Mouse (Mus musculus): Measurements from ENCODE around the gene Saxo1. TPM values are rescaled to one million over a fixed set of nuclear protein-coding genes. Genes with fewer than 3 reads are reported as not detected.

Saxo1 gene
- polyA plus RNA-seq, 1 experiment from 2014 or later: not detected

DNA sequence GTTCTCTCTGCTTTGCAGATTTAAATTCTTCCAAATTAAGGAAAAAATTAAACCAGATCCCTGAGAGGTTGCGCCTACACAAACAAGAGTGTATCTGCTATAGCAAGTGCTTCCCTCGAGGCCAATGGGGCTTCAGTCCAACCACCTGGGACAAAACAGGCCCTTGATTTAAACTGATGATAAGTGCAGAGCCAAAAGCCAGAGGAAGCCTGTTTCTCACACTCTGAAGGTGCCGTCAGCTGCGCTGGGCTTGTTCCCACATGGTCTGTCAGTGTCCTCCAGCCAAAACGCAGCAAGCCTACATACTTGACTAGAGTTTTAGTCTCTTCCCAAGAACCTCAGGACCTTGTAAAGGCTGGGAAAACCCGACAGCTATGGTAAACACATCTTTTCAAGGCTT, 53.5 kb downstream of the Saxo1 start:
- no peak overlapping the region for H3K27ac ChIP-seq (ENCODE audit: low read length)
- no peaks in the 10 kb centered on the region for H3K4me1 ChIP-seq (ENCODE audit: control insufficient read depth, low read depth, low read length)
- H3K4me3 ChIP-seq (ENCODE audit: low read depth, low read length): no peak overlapping the region
- no peaks in the 10 kb centered on the region for H3K27me3 ChIP-seq (ENCODE audit: control insufficient read depth, insufficient read depth, low read depth, low read length)
- WGBS (ENCODE audit: insufficient replicate concordance): 65% methylated on average over 6 of the region's 6 CpGs
- no peak overlapping the region for H3K4me2 ChIP-seq (ENCODE audit: low read depth, low read length)
- no peaks in the 10 kb centered on the region for H3K36me3 ChIP-seq (ENCODE audit: control insufficient read depth, insufficient read depth)
- no peak overlapping the region for H3K9ac ChIP-seq (ENCODE audit: low read depth, low read length)
- H3K9me3 ChIP-seq (replicated peaks; ENCODE audit: control insufficient read depth, low read length): no peaks in the 10 kb centered on the region
- no peak for ATAC-seq (ENCODE audit: low read depth)

DNA sequence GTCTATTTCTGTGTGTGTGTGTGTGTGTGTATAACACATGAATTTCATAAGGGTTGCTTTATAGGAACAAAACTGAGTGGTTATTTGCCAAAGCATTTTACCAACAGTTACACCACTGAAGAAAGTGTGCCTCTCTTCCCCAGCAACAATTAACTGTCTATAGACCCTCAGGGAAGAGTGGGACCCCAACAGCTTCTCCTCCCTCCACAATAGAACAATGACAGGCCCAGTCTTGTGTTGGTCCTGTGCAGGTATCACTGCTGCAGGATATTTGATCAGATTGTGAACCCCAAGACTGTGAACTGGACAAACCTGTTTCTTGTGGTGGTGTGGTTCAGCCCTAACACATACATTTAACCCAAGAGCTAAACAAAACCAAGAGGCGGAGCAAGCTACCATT, 58.6 kb downstream of the Saxo1 start:
- Histone ChIP-seq H3K9ac (ENCODE audit: low read depth, low read length) (no peak overlapping the region), H3K27me3 (ENCODE audit: control insufficient read depth, insufficient read depth, low read depth, low read length) (no peaks in the 10 kb centered on the region), H3K27ac (ENCODE audit: low read length) (no peak overlapping the region), H3K4me1 (ENCODE audit: control insufficient read depth, low read depth, low read length) (no peaks in the 10 kb centered on the region), H3K4me2 (ENCODE audit: low read depth, low read length) (no peak overlapping the region), H3K9me3 (replicated peaks; ENCODE audit: control insufficient read depth, low read length) (no peaks in the 10 kb centered on the region), H3K4me3 (ENCODE audit: low read depth, low read length) (no peak overlapping the region), H3K36me3 (ENCODE audit: control insufficient read depth, insufficient read depth) (no peaks in the 10 kb centered on the region)
- 80% methylated on average over 1 of the region's 1 CpGs for WGBS (ENCODE audit: insufficient replicate concordance)
- no peak for ATAC-seq (ENCODE audit: low read depth)

DNA sequence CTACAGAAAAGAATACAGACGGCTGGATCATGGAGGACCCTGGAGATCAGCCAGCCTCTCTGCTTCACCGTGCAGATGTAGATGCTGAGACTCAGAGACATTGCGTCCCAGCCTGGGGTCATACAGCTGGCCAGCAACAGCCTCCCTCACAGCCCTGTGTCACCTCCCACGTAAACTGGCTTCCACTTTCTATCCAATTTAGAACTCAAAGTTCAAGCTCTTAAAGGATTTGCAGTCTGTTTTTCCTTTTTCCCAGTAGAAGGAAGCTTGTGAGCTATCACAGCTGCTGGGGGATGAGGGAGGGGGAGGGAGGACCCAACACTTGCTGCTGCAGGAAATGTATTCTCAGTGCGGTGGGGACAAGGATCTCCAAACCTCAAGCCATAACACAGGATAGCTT, 59.4 kb downstream of the Saxo1 start:
- ATAC-seq (ENCODE audit: low read depth): no peak
- H3K9me3 ChIP-seq (replicated peaks; ENCODE audit: control insufficient read depth, low read length): no peaks in the 10 kb centered on the region
- H3K4me2 ChIP-seq (ENCODE audit: low read depth, low read length): no peak overlapping the region
- no peak overlapping the region for H3K27ac ChIP-seq (ENCODE audit: low read length)
- H3K36me3 ChIP-seq (ENCODE audit: control insufficient read depth, insufficient read depth): no peaks in the 10 kb centered on the region
- H3K4me3 ChIP-seq (ENCODE audit: low read depth, low read length): no peak overlapping the region
- WGBS (ENCODE audit: insufficient replicate concordance): 52% methylated on average over 5 of the region's 5 CpGs
- no peak overlapping the region for H3K9ac ChIP-seq (ENCODE audit: low read depth, low read length)
- H3K4me1 ChIP-seq (ENCODE audit: control insufficient read depth, low read depth, low read length): no peaks in the 10 kb centered on the region
- no peaks in the 10 kb centered on the region for H3K27me3 ChIP-seq (ENCODE audit: control insufficient read depth, insufficient read depth, low read depth, low read length)

DNA sequence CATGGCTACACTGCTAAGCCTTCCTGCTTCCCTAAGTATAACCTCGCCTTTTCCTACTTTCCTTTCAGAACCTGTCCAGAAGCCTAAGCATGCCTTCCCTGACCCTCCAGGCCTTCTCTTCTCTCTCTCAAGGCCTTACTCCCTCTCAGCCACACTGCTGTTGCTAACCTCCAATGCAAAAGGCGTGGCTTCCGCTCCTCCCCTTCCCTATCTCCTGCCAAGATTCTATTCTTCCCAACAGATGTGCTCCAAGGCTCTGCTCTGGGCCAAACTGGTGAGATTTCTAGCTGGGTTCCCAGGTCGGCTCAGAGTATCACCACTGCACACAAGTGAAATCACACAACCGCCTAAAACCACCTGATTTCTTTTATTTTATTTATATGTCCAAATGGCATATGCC, 69.0 kb downstream of the Saxo1 start:
- H3K27me3 ChIP-seq (ENCODE audit: control insufficient read depth, insufficient read depth, low read depth, low read length): no peaks in the 10 kb centered on the region
- H3K9ac ChIP-seq (ENCODE audit: low read depth, low read length): no peak overlapping the region
- no peaks in the 10 kb centered on the region for H3K4me1 ChIP-seq (ENCODE audit: control insufficient read depth, low read depth, low read length)
- H3K9me3 ChIP-seq (replicated peaks; ENCODE audit: control insufficient read depth, low read length): no peaks in the 10 kb centered on the region
- no peaks in the 10 kb centered on the region for H3K36me3 ChIP-seq (ENCODE audit: control insufficient read depth, insufficient read depth)
- no peak overlapping the region for H3K4me3 ChIP-seq (ENCODE audit: low read depth, low read length)
- no peak for ATAC-seq (ENCODE audit: low read depth)
- H3K27ac ChIP-seq (ENCODE audit: low read length): no peak overlapping the region
- no peak overlapping the region for H3K4me2 ChIP-seq (ENCODE audit: low read depth, low read length)
- 56% methylated on average over 5 of the region's 5 CpGs for WGBS (ENCODE audit: insufficient replicate concordance)

DNA sequence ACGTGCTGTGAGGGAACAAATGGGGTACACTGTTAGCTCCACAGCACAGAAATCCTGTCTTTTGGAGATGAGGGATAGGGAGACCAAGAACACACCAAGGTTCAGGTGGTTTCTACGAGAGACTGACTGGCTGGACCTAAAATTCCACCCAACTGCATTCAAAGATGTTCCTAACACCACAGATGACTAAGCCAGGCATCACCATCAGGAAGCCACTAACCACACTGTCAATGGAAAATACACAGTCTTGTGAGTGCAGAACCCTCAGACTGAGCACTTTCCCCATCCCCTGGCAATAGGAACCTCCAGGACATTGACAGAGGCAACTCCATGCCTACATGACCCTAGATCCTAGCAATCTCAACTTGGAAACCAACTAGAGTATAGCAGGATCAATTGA, 71.2 kb downstream of the Saxo1 start:
- Histone ChIP-seq H3K27me3 (ENCODE audit: control insufficient read depth, insufficient read depth, low read depth, low read length) (no peaks in the 10 kb centered on the region), H3K4me3 (ENCODE audit: low read depth, low read length) (no peak overlapping the region), H3K4me1 (ENCODE audit: control insufficient read depth, low read depth, low read length) (no peaks in the 10 kb centered on the region), H3K4me2 (ENCODE audit: low read depth, low read length) (no peak overlapping the region), H3K36me3 (ENCODE audit: control insufficient read depth, insufficient read depth) (no peaks in the 10 kb centered on the region), H3K9me3 (replicated peaks; ENCODE audit: control insufficient read depth, low read length) (no peaks in the 10 kb centered on the region), H3K9ac (ENCODE audit: low read depth, low read length) (no peak overlapping the region), H3K27ac (ENCODE audit: low read length) (no peak overlapping the region)
- 47% methylated on average over 2 of the region's 2 CpGs for WGBS (ENCODE audit: insufficient replicate concordance)
- no peak for ATAC-seq (ENCODE audit: low read depth)

DNA sequence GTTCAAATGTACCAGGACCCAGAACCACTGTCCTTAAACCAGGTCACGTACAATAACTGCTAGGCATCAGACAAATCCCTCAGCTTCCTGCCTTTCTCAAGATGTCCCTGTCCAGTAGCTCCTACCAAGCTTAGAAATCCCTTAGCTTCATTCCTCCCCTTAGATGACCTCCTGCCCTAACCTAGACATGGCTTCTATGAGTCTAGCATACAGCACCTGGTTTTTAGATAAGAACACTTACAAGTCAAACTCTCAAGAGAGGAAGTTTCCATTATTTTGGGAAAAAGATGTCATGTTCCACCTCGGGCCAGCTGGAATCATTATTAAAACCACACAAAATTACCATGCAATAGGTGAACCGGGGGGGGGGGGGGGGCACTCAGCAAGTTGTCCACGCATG, 71.6 kb downstream of the Saxo1 start:
- no peak overlapping the region for H3K27ac ChIP-seq (ENCODE audit: low read length)
- 69% methylated on average over 4 of the region's 4 CpGs for WGBS (ENCODE audit: insufficient replicate concordance)
- ATAC-seq (ENCODE audit: low read depth): no peak
- H3K4me2 ChIP-seq (ENCODE audit: low read depth, low read length): no peak overlapping the region
- H3K4me3 ChIP-seq (ENCODE audit: low read depth, low read length): no peak overlapping the region
- H3K9me3 ChIP-seq (replicated peaks; ENCODE audit: control insufficient read depth, low read length): no peaks in the 10 kb centered on the region
- no peak overlapping the region for H3K9ac ChIP-seq (ENCODE audit: low read depth, low read length)
- no peaks in the 10 kb centered on the region for H3K4me1 ChIP-seq (ENCODE audit: control insufficient read depth, low read depth, low read length)
- no peaks in the 10 kb centered on the region for H3K27me3 ChIP-seq (ENCODE audit: control insufficient read depth, insufficient read depth, low read depth, low read length)
- H3K36me3 ChIP-seq (ENCODE audit: control insufficient read depth, insufficient read depth): no peaks in the 10 kb centered on the region

DNA sequence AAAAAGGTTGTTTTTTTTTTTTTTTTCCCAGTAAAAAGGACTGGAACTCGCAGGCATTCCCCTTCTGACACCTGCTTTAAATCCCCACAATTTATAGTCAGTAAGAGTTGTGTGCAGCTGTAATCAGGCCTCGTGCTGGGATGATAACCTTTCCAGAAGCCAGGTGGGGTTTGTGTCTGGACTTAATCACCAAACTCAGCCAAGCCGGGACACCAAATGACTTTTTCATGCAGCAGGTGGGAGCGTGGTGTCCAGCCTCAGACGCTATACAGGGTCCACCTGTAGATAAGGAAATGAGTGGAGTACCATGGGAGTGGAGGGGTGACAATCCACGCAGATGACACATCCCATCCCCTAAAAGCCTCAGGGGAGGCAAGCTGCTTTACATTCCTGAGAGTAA, 73.1 kb downstream of the Saxo1 start:
- 53% methylated on average over 6 of the region's 6 CpGs for WGBS (ENCODE audit: insufficient replicate concordance)

DNA sequence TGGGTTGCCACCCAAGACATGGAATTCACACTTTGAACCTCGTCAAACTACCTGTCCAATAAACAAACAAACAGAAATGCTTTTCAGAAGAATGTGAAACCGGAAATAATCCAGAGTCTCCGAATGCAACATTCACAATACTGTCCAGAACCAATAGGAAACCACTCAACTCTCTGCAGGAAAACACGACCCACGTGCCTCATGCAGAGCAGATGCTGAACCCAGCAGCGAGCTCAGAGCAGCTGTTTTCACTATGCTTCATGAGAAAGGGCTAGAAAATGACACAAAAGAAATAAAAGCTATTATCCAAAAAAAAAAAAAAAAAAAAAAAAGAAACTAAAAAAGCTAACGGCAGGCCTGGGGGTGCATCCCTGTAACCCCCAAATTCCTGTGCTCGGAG, 74.4 kb downstream of the Saxo1 start:
- 58% methylated on average over 8 of the region's 8 CpGs for WGBS (ENCODE audit: insufficient replicate concordance)
- ATAC-seq (ENCODE audit: low read depth): no peak
- Histone ChIP-seq H3K27ac (ENCODE audit: low read length) (no peak overlapping the region), H3K4me3 (ENCODE audit: low read depth, low read length) (no peak overlapping the region), H3K9me3 (replicated peaks; ENCODE audit: control insufficient read depth, low read length) (no peaks in the 10 kb centered on the region), H3K27me3 (ENCODE audit: control insufficient read depth, insufficient read depth, low read depth, low read length) (no peaks in the 10 kb centered on the region), H3K4me1 (ENCODE audit: control insufficient read depth, low read depth, low read length) (no peaks in the 10 kb centered on the region), H3K36me3 (ENCODE audit: control insufficient read depth, insufficient read depth) (no peaks in the 10 kb centered on the region), H3K9ac (ENCODE audit: low read depth, low read length) (no peak overlapping the region), H3K4me2 (ENCODE audit: low read depth, low read length) (no peak overlapping the region)

More for the DNA sequence above, 73.1 kb downstream of the Saxo1 start:
- H3K9me3 ChIP-seq (replicated peaks; ENCODE audit: control insufficient read depth, low read length): no peaks in the 10 kb centered on the region
- H3K9ac ChIP-seq (ENCODE audit: low read depth, low read length): no peak overlapping the region
- H3K4me3 ChIP-seq (ENCODE audit: low read depth, low read length): no peak overlapping the region
- no peak overlapping the region for H3K4me2 ChIP-seq (ENCODE audit: low read depth, low read length)
- no peak for ATAC-seq (ENCODE audit: low read depth)
- no peaks in the 10 kb centered on the region for H3K36me3 ChIP-seq (ENCODE audit: control insufficient read depth, insufficient read depth)
- H3K27me3 ChIP-seq (ENCODE audit: control insufficient read depth, insufficient read depth, low read depth, low read length): no peaks in the 10 kb centered on the region
- H3K4me1 ChIP-seq (ENCODE audit: control insufficient read depth, low read depth, low read length): no peaks in the 10 kb centered on the region
- no peak overlapping the region for H3K27ac ChIP-seq (ENCODE audit: low read length)

DNA sequence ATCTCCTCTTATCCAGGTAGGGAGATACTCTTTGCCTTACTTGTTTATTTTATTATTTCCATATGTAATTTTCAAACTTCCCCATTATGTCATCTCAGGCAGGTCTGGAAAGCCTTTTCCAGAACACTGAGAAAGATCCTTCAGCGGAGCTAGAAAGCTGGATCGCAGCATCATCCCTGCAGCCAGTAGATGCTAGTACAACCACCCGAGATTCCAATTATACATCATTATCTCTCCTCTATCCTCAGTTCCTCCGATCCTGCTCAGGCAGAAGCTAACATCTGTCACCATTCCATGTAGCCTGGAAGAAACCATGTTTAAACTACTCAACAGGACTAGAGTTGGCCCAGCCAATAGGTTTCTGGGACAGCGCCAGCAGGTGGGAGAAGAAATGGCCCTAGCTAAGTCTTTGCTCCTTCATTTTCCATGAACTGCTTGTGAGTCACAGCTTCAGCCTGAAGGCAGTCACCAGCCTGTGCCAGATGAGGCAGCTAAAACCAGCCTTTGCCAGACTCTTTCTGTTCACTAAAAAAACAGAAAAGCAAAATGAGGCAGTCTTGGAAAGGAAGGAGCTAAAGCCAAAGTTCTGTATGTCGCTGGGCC, 75.0 kb downstream of the Saxo1 start:
- H3K4me1 ChIP-seq (ENCODE audit: control insufficient read depth, low read depth, low read length): no peaks in the 10 kb centered on the region
- no peak overlapping the region for H3K4me2 ChIP-seq (ENCODE audit: low read depth, low read length)
- no peaks in the 10 kb centered on the region for H3K27me3 ChIP-seq (ENCODE audit: control insufficient read depth, insufficient read depth, low read depth, low read length)
- H3K9me3 ChIP-seq (replicated peaks; ENCODE audit: control insufficient read depth, low read length): no peaks in the 10 kb centered on the region
- no peak overlapping the region for H3K4me3 ChIP-seq (ENCODE audit: low read depth, low read length)
- no peak overlapping the region for H3K9ac ChIP-seq (ENCODE audit: low read depth, low read length)
- no peak overlapping the region for H3K27ac ChIP-seq (ENCODE audit: low read length)
- H3K36me3 ChIP-seq (ENCODE audit: control insufficient read depth, insufficient read depth): no peaks in the 10 kb centered on the region
- WGBS (ENCODE audit: insufficient replicate concordance): 74% methylated on average over 6 of the region's 6 CpGs
- no peak for ATAC-seq (ENCODE audit: low read depth)
